Mouse (Mus musculus) gastrocnemius, adult 8-10 months (tissue): ENCODE measurements around the gene Nfia. TPM values are rescaled to one million over a fixed set of nuclear protein-coding genes. Genes with fewer than 3 reads are reported as not detected.
A peak's percentile ranks its signal among the peaks of the same experiment; 100 is the strongest.

ENCODE experiments used
- DNase-seq, 2 experiments: peaks; one replicate each; pipeline ENCODE4 v3.0.0; 2022; ENCODE audit warnings: low spot score in 2 of 2
- total RNA-seq, 4 experiments: library from RNA; stranded (reverse); gene quantifications; 2 replicates each; pipeline ENCODE4 v1.2.4; 2022

The Nfia gene
- total RNA-seq: 10 to 100 TPM; 53.6 to 64.5 (median 57.1) TPM

DNA sequence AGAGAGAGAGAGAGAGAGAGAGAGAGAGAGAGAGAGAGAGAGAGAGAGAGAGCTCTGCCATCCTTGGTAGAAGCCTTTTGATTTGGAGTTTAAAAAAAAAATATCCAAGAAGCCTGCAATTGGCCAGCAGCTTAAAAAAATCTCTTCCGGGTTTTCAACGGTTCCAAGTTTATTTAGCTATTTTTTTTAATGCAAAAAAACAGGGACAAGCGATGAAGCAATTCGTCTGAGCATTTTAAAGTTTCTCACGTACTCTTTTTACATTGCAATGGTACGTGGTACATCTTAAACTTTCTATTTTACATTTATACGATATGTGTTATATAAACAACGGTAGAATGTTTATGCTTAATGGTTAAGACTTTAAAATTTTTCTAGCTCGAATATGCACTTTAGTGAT, at the start of gene Nfia:
TSS of gene Nfia (plus strand) at position 94 of the 400 bp plus-strand sequence.
- no peak for DNase-seq

DNA sequence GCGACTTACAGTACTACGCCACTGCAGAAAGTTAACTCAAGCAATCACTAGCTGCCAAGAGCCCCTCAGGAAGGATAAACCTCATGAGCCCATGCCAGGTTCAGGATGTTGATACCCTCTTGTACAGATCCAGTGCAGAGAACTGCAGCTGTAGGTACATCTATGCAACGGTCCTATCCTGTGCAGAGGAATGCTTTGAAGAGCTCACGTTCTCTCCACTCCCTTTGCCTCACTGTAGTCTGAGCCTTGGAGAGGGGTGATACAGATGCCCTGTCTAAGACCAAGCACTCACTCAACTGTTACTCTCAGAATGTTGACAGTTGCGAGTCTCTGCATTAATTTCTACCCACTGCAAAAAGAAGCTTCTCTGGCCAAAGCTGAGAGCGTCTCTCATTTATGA, 49.2 kb upstream of the Nfia start:
- DNase-seq: no peak

DNA sequence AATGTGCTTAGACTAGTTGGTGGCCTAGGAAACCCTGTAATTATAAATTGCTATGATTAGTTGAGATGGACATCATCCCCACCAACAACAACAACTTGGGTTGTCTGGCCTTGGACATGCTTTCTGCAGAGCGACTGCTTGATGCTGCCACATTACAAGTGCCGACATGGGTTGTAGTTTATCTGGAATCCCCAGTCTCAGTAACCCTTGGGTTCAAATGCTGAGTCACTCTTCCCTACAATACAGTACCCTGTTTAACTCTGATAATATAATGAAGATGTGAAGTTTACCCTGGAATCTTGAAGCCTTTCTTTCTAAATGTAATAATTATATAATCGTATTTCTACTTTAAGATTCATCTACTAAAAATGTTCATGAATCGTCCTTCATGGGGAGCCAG, 44.0 kb upstream of the Nfia start:
- DNase-seq: no peak

DNA sequence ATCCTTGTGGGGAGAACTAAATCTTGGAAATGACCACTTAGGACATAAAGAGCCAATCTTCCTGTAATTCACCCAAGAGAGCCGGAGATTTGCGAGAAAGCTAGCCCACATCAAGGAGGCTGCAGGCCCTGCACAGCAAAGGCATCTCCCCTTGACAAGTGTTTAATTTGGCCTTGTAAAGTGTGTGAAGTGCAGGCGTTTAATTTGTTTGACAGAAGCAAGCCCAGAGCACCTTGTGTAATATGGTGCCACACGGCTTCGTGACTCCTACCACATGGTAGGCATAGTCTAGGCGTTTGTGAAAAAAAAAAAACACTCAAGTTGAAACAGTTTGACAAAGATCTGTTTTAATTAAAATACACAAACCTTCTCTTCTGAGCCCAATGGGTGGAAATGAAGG, 42.5 kb upstream of the Nfia start:
- DNase-seq: no peak

DNA sequence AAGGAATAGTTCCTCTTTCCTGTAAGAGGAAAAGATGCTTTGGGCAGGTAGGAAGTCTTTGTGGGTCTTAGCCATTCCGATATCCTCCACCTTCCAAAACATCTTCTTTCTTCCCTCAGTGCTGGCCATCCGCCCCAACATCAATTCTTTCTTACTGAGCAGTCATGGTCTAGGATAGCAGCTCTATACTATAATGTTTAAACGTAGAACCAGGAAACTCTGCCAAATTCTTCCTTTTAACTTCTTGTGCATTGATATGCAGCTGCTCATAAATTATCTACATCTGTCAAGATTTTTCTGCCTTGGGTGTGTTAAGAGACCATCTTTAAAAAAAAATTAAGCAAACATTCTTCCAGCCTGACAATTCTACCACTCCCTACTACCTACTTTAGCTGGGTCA, 42.1 kb upstream of the Nfia start:
- DNase-seq: no peak

DNA sequence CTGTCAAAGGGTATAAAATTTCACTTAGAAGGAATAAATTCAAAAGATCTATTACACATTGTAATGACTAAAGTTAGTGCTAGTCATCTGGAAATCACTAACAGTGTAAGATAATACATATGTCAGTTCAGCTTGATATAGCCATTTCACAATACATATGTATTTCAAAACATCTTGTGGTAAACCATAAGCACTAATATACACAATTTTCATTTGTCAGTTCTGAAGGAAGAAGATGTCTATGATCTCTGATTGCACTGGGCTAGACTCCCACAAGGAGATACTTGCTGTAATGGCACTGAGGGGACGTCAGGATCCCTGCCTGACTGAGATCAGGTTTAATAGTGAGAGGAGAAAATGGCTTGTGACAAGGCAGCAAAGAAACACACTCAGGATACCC, 39.1 kb upstream of the Nfia start:
- DNase-seq: no peak

DNA sequence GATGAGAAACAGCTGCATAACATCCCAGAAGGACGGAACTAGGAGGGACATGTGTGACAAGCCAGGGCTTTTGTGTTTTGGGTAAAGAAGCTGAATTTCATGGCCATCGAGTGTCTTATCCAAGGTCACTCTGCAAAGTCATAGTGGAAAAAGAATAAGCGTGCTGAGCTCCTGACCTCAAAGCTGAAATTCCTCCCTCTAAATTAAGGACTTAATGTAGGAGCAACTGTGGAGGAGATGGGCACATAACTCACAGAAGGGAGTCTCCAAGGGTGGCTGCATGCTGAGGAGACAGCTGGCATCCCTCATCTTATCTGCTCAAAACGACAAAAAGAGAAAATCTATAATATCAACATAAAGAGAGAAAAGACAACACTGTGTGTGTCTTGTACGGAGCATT, 28.6 kb upstream of the Nfia start:
- DNase-seq: no peak

DNA sequence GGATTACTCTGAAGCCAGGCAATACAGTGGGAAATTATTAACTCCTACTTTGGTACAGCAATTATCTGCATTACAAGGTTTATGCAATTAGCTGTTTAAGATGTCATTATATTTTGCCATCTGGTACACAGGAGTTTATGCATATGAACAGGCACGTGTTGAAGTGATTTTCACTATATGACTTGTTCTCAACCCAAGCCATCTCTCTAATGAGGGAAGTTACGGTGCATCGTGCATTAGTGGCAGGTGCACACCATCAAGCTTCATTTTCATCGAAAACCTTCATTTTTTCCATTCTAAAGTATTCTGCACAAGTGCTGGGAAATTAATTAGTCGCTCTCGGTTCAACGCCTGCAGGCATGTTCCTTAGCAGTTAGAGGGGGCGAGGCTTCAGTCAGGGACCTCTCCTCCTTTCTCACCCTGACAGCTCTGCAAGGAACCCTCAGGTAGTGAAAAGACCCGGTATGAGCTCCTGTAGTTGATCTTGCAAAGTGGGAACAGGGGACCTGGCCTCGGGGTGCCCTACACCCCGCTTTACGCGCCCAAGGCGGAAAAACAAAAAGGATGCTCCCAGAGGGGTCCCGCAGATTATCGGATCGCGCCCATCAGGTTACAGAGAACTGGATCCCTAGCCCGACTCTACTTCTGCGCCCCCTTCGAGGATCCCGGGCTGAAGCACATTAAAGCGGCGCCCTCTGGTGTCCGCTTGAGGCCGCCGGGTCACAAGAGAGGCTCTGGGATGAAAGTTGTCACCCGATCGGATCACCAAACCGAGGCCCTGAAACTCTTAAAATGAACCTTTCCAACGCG, 27.0 kb upstream of the Nfia start:
- peak; percentile 62 to 68 for DNase-seq

DNA sequence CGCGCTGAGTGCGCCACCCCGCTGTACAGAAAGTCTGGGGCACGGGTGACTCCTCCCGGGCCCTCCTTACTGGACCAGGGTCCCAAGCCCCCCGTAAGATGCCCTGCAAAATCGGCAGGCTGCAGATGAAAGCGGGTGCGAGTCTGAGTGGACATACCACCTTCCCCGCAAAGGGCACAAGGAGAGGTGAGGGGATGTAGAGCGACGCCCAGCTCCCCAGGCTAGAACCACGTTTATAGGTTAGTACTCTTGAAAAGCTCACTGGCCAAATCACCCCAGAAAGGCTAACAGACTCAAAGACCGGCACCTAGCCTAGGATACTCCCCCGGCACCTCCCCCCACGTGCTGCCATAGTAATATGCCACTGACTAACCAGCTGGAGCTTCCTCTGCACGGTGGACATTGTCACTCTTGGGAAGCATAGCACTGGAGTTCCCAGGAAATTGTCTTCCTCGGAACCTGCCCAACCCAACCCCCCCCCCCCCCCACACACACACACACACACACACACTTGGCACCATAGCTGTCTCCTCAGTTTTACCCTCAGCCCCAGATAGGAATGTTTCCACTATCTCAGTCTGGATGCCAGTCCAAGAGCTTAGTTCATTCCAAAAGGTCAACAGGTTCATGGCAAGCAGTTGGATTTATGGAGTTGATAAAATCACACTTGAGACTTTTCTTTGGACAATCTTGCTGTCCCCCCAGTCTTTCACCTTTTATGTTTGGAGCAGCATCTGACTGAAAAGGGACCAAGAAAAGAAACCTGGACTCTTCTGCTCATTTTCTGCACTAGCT, 26.2 kb upstream of the Nfia start:
- no peak for DNase-seq

DNA sequence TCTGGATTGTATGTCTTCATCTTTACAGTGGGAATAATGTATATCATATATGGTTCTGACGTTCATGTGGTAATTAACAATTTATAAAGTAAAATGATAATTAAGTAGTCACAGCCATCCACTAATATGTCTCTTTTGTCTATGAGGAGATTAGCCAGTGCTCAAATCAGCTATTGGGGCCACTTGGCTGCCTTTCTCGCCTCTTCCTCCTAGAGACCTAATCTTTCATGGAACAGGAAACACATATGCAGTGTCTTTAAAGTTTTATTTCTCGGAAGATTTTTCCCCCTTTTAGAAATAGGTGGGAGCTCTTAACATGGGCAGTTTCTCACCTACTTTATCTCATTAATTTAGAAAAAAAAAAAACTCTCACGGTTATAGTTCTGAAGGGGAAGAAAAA, 22.1 kb upstream of the Nfia start:
- DNase-seq: no peak

DNA sequence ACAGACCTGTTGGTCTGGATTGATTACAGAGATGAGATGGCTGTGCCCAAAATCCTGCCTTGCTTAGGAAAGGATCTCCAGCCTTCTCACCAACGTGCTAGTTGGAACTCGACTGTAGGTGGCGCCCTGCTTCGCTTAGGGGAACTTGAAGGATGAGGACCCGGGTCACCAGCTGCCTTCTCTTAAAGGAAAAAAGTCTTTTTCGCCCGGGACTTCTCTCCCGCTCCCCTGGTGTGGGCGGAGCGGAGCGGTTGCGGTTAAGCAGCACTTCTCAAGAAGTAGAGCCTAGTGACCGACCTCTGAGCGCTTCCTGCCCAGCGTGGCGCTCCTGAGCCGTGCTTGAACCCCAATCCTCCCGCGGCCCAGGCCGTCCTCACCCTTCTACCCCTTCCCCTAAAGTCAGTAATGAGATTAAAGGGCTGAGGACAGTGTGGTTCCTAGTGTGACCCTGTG, 21.5 kb upstream of the Nfia start:
- peak; percentile 87 to 89 for DNase-seq

DNA sequence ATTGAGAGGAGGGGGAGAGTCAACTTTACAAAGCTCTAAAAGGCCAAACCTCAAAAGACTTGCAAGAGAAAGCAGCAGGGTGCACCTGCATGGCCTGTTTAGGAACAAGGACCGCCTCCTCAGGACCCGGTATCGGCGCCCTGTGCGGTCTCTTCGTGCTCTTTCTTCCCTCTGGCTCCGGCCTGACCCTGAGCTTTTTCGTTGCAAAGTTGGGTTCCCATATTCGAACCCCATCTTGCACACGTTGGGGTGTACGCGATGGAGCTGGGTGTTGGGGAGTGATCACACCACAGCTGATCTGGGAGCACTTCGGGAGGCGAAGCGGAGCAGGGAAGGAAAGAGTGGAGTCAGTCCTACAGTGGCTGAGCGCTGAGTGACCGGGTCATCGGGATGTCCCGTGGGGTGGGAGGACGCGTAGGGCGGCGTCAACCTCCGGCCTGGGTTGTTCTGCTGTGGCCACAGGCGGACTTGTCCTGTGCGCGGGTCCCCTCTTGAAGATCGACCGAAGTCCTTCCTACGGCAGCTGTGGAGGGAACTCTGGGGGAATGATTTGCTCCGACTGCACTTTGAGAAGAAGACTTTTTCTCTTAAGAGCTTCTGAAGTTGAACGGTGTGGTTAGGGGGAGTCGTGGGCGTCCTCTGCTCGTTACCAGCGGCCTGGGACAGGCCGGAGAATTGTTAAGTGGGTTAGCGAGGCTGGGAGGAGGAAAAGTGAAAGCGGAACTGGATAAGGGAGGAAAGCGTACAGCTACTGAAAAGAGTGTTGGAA, 20.9 kb upstream of the Nfia start:
- peak; percentile 55 to 71 for DNase-seq

DNA sequence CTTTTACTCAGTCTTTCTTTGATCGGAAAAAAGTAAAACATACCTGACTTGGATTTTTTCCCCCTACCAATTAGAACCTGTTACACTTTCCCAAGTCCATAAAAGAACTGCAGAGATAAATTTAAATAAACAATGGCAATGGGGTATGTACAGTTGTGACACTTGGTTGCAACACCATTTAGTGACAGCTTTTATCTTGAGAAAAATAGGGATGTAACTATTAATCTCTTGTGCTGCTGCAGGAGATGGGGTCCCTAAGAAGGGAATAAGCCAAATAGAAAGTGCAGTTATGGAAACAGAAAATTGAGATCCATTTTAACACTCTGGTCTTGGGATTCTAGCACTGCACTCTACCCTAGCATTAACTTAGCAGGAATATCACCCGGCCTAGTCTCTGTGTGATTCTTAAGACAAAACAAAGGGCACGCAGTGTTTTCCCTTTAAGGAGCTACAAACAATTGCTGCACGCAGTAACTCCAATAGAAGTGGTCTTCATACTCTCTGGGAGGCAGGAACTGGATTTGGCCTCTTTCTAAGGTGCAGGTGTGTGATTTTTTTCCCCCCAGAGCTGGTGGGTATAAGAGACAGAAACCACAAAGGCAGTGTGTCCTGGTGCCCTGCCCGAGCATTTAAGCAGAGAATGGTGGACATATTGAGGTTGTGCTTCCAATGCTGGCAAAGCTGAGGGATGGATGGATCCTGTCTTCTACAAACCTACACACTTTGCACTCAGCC, 20.1 kb upstream of the Nfia start:
- no peak for DNase-seq

DNA sequence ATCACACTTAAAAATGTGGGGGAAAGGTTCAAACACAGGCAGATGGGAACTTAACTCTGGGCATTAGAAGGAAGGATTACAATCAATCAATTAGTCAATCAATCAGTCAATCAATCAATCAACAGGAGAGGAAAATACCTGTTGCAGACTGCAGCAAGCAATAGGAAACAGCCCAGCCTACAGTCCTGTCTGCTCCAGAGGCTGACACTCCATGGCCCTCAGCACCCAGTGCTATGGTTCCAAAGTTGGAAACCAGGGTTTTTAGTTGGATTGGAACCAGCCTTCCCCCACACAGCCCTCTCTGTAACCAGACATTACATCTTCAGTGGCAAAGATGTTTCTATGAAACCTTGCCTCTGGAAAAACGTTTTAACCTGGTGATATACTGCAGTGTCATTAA, 19.0 kb upstream of the Nfia start:
- no peak for DNase-seq

DNA sequence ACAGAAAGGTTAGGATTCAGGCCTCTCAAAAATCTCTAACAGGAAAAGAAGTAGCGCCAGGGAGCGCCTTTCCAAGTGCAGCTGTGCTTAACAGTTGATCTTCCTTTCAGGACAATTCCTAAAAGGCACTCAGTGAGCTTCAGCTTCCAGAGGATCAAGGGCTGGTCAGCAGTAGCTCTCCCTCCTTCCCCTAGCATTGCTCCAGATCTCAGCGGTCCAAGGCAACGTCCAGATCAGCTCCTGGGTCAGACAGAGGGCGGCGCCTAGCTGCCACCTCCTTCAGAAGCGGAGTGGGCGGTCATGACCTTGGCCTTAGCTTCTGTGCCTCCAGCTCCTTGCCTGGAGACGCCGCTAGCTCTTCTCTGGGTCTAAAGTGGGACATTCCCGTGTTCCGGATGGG, 18.3 kb upstream of the Nfia start:
- peak; percentile 57 to 64 for DNase-seq

DNA sequence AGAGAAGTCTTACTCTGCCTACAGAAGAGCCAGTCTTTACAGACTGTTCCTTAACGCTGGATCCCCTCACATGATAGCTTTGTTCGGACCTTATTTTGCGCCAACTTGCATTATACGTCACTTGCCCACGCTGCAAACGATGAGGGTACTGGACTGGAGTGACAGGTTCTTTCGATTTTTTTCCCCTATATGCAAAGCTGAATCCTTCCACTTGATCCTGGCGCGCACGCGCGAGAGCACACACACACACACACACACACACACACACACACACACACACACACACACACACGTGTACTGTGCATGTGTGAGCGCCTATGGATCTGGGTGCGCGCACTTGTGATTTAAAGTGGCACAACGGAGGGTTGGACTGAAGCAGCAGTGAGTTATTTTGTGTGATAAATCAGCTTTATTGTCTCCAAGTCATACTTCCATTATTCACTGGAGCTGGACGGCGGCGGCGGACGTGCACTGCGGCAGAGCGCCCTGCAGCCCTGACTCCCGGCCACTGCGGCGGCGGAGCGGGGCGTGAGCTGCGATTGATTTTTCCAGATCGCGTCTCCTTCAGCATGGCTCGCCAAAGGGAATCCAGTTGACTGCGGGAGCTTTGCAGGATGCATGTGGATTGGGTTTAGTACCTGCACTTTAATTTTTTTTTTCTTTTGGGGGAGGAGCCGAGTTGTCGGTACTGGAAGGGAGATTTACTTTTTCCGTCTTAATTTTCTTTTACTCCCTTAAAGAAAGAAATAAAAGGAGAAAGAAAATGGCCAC, 15.1 kb upstream of the Nfia start:
- peak; percentile 50 to 59 for DNase-seq

DNA sequence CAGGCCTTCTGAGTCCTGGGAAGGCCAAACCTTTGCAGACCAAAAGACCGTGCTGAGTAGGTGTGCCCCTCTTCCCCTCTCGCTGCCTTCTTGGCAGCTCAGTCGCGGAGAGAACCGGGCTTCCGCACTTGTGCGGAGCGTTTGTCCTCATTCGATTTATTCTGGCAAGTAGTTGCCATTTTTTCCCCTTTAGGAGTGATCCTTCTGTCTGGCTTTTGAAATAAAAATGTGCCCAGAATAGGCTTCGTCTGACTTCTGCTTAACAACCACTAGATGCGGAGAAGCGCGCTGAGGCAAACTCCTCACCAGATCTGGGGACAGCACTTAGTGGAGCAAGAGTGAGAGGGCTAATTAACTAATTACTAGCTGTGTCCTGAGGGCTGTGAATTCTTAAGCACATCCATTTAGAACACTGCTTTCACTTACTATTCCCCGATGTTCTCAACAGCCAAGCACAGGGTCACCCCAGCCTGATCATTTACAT, 14.5 kb upstream of the Nfia start:
- peak in 1 of 2 experiments; percentile 19 for DNase-seq

DNA sequence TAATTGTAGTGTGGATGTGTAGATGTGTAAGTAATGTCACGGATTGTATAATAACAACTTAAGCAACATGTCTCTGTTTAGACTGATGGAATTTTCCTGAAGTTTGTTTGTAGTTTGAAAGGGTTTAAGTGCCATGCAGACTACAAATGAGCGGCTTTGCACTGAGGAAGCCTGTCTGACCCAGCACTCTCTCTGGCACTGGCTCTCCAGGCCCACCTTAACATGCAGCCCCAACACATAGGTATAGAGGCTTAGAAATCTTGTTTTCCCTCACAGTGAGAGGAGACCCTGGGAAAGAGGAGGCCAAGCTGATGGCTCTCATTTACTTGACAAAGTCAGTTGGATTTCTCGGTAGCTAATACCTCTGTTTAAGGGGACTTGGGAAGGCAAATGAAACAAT, 13.9 kb upstream of the Nfia start:
- no peak for DNase-seq

DNA sequence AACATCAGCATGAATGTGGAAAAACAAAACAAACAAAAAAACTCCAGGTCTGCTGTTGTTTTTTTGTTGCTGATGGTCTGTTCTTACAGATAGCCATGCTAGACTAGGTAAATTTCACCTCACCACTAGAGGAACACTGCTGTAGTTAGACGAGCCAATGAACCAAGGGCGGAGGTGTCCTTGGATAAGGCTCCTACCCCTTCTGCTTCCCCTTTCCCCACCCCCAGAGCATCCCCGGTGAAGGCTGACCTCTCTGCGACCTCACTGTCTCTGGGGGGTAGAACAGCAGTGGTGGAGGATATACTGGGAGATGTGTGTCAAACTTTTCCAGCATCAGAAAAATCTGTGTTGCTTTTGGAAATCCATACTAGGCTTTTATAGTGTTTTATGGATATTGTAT, 7.9 kb upstream of the Nfia start:
- no peak for DNase-seq

DNA sequence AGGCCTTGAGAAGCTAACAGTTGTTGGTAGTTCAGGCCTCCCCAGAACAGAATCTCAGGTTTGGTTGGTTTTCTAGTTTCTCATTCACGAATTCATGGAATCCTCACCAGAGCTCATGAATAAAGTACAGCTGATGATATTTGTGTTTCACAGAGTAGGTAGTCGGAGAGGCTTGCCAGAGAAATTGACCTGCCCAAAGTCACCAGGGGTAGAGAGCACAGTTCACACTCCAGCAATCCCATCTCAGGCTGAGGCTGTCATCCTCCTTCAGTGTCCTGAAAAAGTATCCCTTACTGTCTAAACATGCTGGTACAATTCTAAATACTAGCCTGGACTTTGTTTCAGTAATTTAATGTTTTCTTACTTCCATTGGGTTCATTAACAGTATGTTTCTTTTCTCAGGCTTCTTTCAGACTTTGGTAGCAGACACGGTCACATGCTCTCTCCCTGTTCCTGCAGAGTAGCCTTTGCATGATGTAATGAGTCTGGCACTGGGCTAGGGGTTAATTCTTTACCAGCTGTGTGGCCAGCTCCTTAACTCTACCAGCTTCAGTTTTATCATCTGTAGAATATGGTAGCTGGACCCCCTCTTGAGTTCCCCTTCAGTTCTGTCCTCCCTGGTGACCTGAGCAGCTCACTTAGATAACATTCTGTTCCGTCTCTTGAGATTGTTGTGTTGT, 7.1 kb upstream of the Nfia start:
- no peak for DNase-seq
